Mouse (Mus musculus) megakaryocyte, embryonic 14.5 days (primary cell): ENCODE measurements around the gene Ly6g6c. TPM values are rescaled to one million over a fixed set of nuclear protein-coding genes. Genes with fewer than 3 reads are reported as not detected.

ENCODE experiments used
- H3K27me3 ChIP-seq: replicated peaks from 2 replicates; pipeline ENCODE3; 2012; ENCODE audit warnings: inconsistent platforms
- H3K36me3 ChIP-seq: replicated peaks from 2 replicates; pipeline ENCODE3; 2012; ENCODE audit warnings: low read length, inconsistent platforms, mixed read lengths
- H3K4me1 ChIP-seq: 2 replicates; pipeline ENCODE4 v1.6.1; 2012; ENCODE audit warnings: inconsistent platforms
- H3K4me3 ChIP-seq: replicated peaks from 2 replicates; pipeline ENCODE3; 2012; ENCODE audit warnings: moderate library complexity, mild to moderate bottlenecking, inconsistent platforms
- H3K9me3 ChIP-seq: 2 replicates; pipeline ENCODE4 v1.6.1; 2012; ENCODE audit warnings: inconsistent platforms
- FLI1 ChIP-seq: IDR thresholded peaks from 2 replicates; pipeline ENCODE4 v1.6.1; 2012; ENCODE audit warnings: low read length, inconsistent platforms, mixed read lengths
- GATA1 ChIP-seq: IDR thresholded peaks from 3 replicates; pipeline ENCODE4 v1.6.1; 2012; ENCODE audit warnings: mixed read lengths, low read length, inconsistent platforms, borderline replicate concordance
- polyA plus RNA-seq: library from polyadenylated mRNA; stranded (reverse); fragments of >175 nt; gene quantifications from 2 replicates; pipeline ENCODE4 v1.2.3, GENCODE M21; 2012; ENCODE audit warnings: low replicate concordance; ENCODE audit not compliant: insufficient read depth

Ly6g6c gene
- 14.8 and 15.5 TPM in 2 replicates for polyA plus RNA-seq

DNA sequence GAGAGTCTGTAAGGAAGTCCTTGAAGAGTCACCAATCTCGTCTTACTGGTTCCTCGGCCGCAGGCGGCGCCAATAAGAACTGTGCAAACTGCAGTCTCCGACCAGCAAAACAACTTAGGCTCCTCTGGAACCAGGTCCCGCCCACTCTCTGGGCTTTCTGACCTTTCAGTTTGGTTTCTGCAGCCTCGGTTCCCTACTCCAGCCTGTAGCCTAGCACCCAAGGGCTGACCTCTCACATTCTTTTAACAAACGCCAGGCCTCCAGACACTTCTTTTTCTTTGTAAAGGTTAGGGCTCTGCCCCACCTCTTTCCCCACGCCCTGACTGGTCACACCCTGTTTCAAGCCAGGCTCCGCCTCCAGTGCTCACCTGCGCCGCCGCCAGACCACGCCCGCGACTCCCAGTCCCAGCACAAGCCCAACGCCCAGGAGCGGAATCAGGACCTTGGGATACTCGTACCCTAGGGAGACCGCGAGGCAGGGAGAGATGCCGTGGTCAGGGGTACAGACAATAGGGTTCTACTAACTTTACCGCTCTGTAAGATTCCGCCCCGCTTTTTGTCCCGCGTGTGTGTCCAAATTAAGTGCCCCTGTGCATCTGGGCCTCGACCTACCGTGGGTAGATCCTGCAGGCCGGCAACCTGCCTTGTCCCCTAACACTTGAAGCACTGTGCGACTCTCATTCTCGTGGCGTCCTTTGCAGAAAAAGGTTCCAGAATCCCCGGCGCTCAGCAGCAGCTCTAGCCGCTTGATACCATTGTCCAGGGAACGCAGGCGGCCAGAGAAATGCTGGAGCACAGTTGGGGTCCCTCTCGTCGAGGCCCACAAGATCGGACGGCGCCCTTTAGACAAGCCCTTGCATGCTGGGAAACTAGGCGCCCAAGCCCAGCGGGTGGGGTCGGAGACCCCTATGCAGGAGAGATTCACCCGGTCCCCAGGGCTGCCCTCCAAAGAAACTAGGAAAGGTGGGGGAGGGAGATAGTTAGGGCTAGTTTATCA, at the start of gene Ly6g6c:
TSS of gene Ly6g6c (plus strand) at position 438 of the 997 bp plus-strand sequence.
- H3K4me1 ChIP-seq, result peaks cover 96% of the 10 kb centered on the region
- H3K4me3 ChIP-seq, result peak within 1 kb of the TSS; percentile 94
- no peaks in the 10 kb centered on the region for H3K9me3 ChIP-seq
- peaks cover 16% of the 10 kb centered on the region for H3K27me3 ChIP-seq
- H3K36me3 ChIP-seq, result peaks cover 68% of the 10 kb centered on the region
- no peak for TF ChIP-seq FLI1
- no peak for TF ChIP-seq GATA1

DNA sequence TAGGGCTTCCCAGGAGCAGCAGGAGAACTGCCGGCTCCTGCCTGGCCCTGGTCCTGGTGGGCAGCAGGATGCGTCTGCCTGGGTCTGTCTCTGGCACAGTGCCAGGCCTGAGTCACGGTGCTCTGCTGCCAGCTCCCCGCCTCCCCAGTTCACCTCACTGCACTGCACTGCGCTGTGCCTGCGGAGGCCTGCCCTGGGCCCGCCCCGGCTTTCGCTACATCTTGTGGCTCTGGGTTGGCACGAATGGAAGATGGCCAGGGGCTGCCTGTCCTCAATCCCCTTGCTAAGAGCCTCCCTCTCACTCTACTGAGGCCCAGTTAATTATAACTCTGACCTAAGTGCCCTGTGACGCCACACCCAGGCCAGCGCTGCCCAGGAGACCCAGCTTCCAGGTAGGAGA, 48.8 kb upstream of the Ly6g6c start, which contains the start of gene Vwa7:
TSS of gene Vwa7 (plus strand) at position 204 of the 400 bp plus-strand sequence.
- peaks cover 54% of the 10 kb centered on the region for H3K4me1 ChIP-seq
- H3K27me3 ChIP-seq, result peaks cover 13% of the 10 kb centered on the region
- H3K4me3 ChIP-seq, result no peak within 1 kb of the TSS
- H3K9me3 ChIP-seq, result no peaks in the 10 kb centered on the region
- H3K36me3 ChIP-seq, result peaks cover 62% of the 10 kb centered on the region
- no peak for TF ChIP-seq FLI1
- TF ChIP-seq GATA1, result no peak

DNA sequence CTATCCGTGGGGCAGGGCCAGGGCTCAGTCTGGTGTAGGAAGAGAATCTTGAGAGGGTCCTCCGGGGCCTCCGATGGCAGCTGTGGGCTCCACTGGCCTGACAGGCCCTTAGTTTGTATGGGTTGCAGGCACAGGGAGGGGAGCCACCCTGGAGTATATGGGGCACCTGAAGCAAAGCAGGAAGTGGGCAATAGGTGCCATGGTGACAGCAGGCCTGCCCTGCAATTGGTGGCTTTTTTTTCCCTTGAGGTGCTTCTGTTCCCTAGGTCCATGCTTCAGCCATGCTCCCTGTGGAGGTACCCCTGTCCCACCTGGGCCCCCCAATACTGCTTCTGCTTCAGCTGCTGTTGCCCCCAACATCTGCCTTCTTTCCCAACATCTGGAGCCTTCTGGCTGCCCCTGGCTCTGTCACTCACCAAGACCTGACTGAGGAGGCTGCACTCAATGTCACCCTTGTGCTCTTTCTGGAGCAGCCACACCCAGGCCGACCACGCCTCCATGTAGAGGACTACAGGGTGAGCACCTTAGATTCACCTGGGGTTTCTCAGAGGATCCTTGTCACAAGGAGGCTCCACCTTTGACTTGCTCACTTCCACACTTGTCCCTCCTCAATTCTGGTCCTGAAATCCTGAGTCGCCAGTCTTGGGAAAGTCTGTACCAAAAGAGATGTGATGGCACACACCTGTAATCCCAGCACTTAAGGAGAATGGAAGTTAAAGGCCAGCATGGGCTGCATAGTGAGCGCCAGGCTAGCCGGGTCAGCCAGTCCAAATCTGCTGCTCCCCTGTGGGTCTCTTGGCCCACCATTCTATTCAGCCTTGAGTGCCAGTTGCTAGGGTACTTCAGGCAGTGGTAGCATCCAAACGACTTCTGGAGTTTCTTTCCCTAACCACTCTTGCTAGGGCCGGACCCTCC, 48.1 kb upstream of the Ly6g6c start:
- H3K4me3 ChIP-seq, result no peak overlapping the region
- H3K9me3 ChIP-seq, result no peaks in the 10 kb centered on the region
- H3K27me3 ChIP-seq, result peaks cover 13% of the 10 kb centered on the region
- TF ChIP-seq GATA1 (no peak), FLI1 (no peak)
- peaks cover 56% of the 10 kb centered on the region for H3K4me1 ChIP-seq
- peaks cover 55% of the 10 kb centered on the region for H3K36me3 ChIP-seq

DNA sequence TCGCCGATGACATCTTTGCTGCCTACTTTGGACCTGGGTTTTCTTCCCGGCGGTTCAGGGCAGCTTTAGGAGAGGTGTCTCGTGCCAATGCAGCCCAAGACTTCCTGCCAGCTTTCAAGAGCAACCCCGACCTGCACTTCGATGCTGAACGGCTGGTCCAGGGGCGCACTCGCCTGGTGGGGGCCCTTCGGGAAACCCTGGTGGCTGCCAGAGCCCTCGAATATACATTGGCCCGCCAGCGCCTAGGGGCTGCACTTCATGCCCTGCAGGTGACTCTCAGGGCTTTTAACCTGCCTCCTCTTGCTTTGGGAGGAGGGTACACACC, 47.5 kb upstream of the Ly6g6c start:
- peaks cover 56% of the 10 kb centered on the region for H3K4me1 ChIP-seq
- no peak overlapping the region for H3K4me3 ChIP-seq
- peaks cover 49% of the 10 kb centered on the region for H3K36me3 ChIP-seq
- no peak for TF ChIP-seq GATA1
- no peak for TF ChIP-seq FLI1
- H3K27me3 ChIP-seq, result peaks cover 13% of the 10 kb centered on the region
- no peaks in the 10 kb centered on the region for H3K9me3 ChIP-seq

DNA sequence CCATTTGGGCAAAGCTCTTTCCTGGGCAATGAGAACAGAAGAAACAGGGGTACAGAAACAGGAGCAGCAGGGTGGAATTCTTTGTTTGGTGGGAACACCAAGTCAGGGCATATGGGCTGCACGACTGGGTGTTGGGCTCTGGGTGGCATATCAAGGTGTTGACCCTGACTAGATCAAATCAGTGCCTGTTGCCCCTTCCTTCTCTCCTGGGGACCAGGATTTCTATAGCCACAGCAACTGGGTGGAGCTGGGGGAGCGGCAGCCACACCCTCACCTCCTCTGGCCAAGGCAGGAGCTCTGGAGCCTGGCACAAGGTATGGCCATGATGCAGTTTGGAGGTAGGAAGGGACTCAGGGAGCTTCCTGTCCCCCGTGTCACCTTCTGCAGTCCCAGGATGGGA, 47.0 kb upstream of the Ly6g6c start:
- no peak for TF ChIP-seq GATA1
- no peak for TF ChIP-seq FLI1
- H3K27me3 ChIP-seq, result peaks cover 13% of the 10 kb centered on the region
- H3K4me3 ChIP-seq, result no peak overlapping the region
- H3K4me1 ChIP-seq, result peaks cover 61% of the 10 kb centered on the region
- H3K9me3 ChIP-seq, result no peaks in the 10 kb centered on the region
- H3K36me3 ChIP-seq, result peaks cover 44% of the 10 kb centered on the region

DNA sequence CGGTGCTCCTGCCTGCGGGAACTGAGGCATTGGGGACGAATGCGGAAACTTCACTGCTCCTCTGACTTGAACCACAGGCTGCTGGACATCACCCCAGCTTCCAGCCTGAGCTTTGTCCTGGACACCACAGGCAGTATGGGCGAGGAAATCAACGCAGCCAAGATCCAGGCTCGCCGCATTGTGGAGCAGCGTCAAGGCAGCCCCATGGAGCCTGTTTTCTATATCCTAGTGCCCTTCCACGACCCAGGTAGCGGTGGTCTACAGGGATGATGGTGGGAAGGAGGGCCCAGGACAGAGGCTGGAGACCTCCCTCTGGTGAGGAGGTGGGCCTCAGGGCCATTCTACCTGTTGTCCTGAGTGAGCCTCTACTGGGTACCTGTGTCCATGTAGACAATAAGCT, 45.3 kb upstream of the Ly6g6c start:
- TF ChIP-seq GATA1 (no peak), FLI1 (no peak)
- Histone ChIP-seq H3K9me3 (no peaks in the 10 kb centered on the region), H3K4me3 (no peak overlapping the region), H3K27me3 (peaks cover 15% of the 10 kb centered on the region), H3K36me3 (peaks cover 26% of the 10 kb centered on the region), H3K4me1 (peaks cover 79% of the 10 kb centered on the region)

DNA sequence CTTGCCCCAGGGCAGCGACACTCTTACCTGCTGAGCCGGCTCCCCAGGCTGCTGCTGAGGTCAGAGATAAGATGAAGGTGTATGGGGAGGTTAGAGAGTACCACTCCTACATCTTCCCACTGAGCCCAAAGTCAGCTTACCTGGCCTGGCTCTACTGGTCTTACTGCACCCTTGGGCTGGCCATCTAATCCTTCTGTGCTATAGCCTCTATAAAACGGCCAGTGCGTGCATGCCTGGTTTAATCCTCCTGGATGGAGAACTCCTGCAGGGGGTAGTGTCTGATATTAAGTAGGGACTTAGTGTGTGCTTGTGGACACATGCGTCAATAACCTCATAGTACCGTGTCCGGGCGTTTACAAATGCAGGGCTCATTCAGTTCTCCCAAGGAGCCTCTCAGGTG, 44.6 kb upstream of the Ly6g6c start:
- Histone ChIP-seq H3K36me3 (peaks cover 20% of the 10 kb centered on the region), H3K27me3 (peaks cover 15% of the 10 kb centered on the region), H3K9me3 (no peaks in the 10 kb centered on the region), H3K4me3 (no peak overlapping the region), H3K4me1 (peaks cover 85% of the 10 kb centered on the region)
- TF ChIP-seq GATA1, result no peak
- no peak for TF ChIP-seq FLI1

DNA sequence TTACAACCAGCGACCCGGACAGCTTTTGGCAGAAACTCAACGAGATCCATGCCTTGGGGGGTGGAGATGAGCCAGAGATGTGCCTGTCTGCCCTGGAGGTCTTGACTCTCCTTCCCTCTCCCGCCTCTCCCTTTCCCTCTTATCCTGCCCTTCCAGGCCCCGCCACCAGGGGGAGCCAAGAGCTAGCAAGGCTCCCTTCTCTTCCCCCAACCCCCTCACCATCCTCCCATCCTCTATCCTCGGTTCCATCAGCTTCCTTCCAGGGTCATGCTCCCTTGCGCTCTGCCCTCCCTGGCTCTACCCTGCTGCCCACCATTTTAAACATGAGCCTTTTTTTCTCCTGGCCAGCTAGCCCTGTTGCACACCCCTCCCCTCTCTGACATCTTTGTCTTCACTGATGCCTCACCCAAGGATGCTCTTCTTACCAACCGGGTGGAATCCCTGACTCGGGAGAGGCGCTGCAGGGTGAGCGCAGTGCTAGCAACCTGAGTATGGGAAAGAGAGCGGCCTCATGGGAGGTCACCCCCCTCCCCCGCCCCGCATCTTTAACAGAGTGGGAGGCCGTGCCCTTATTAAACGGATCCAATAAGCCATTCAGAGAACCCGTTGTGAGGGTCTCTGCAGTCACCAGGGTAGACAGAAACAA, 43.9 kb upstream of the Ly6g6c start:
- Histone ChIP-seq H3K27me3 (peaks cover 15% of the 10 kb centered on the region), H3K4me1 (peaks cover 86% of the 10 kb centered on the region), H3K9me3 (no peaks in the 10 kb centered on the region), H3K4me3 (peak overlapping the region; percentile 85), H3K36me3 (peaks cover 16% of the 10 kb centered on the region)
- TF ChIP-seq FLI1, result no peak
- no peak for TF ChIP-seq GATA1

DNA sequence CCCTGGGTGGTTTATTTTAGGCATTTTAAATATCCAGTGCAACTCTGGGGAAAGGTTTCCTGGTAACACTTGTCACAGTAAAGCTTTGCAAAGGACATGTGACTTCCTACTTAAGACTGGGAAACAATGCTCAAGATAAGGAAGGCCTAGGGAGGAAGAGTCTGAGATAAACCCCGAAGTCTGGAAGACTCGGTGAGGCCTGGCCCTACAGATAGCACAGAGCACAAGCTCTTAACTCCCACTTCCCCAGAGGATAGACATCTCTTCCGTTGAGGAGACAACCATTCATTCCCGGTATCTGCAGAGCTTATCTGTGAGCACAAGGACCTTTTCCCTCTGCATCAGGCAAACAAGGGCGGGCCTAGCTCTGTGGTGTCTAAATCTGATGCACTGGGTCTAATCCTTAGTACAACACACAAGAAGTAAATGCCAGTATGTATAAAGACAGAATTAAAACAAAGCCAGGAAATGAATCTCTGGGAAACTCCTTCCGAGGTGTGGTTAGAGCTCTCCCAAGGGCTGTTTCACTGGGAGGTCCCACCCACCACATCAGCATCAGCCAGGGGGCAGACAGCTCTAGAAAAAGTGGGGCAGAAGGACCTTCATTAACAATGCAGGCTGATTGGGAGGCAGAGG, 43.2 kb upstream of the Ly6g6c start:
- peak overlapping the region; percentile 53 for H3K4me3 ChIP-seq
- no peak for TF ChIP-seq FLI1
- TF ChIP-seq GATA1, result peak; percentile 80; the same call in 2 of the 3 replicates

More for the DNA sequence above, 43.2 kb upstream of the Ly6g6c start:
- Histone ChIP-seq H3K36me3 (peaks cover 12% of the 10 kb centered on the region), H3K27me3 (peaks cover 15% of the 10 kb centered on the region), H3K4me1 (peaks cover 84% of the 10 kb centered on the region), H3K9me3 (no peaks in the 10 kb centered on the region)
